Mouse (Mus musculus) MEL (cell line): Measurements from ENCODE around the gene Aspn. TPM values are rescaled to one million over a fixed set of nuclear protein-coding genes. Genes with fewer than 3 reads are reported as not detected.

Experiments used
- DNase-seq: peaks from one replicate; pipeline ENCODE4 v3.0.0; 2011; ENCODE audit warnings: low read depth, low spot score
- H3K27ac ChIP-seq: 2 replicates; pipeline ENCODE4 v1.5.1; 2012; ENCODE audit warnings: low read depth, mild to moderate bottlenecking, control low read depth, low read length, moderate library complexity; ENCODE audit not compliant: control insufficient read depth
- H3K27me3 ChIP-seq, 2 experiments: fragments of 150-350 bp in 1 of 2; sonication (generic) in 1 of 2; 2 replicates each; pipeline ENCODE4 v1.6.1; 2012; ENCODE audit warnings: low read length in 2 of 2, mild to moderate bottlenecking in 2 of 2, improper control_type of control experiment in 1 of 2, moderate library complexity in 1 of 2; ENCODE audit not compliant: insufficient read depth in 2 of 2, control insufficient read depth in 1 of 2
- H3K36me3 ChIP-seq, 2 experiments: 2 replicates each; pipeline ENCODE4 v1.6.1; 2012 to 2014; ENCODE audit warnings: low read length in 2 of 2, improper control_type of control experiment in 1 of 2, inconsistent platforms in 1 of 2, mild to moderate bottlenecking in 1 of 2; ENCODE audit not compliant: insufficient read depth in 2 of 2, control insufficient read depth in 1 of 2
- H3K4me1 ChIP-seq, 2 experiments: fragments of 150-350 bp in 1 of 2; sonication (generic) in 1 of 2; 2 replicates each; pipeline ENCODE4 v1.6.1; 2012; ENCODE audit warnings: low read length in 2 of 2, improper control_type of control experiment in 1 of 2, mild to moderate bottlenecking in 1 of 2; ENCODE audit not compliant: insufficient read depth in 2 of 2, control insufficient read depth in 1 of 2
- H3K4me3 ChIP-seq, 2 experiments: fragments of 150-350 bp in 1 of 2; sonication (generic) in 1 of 2; 2 replicates each; pipeline ENCODE4 v1.5.1; 2012; ENCODE audit warnings: low read depth in 2 of 2, low read length in 2 of 2, mild to moderate bottlenecking in 2 of 2, moderate library complexity in 2 of 2, control low read depth in 1 of 2, improper control_type of control experiment in 1 of 2; ENCODE audit not compliant: control insufficient read depth in 1 of 2, insufficient read depth in 1 of 2
- H3K79me2 ChIP-seq: 2 replicates; pipeline ENCODE4 v1.6.1; 2012; ENCODE audit warnings: mild to moderate bottlenecking, low read length, moderate library complexity; ENCODE audit not compliant: control insufficient read depth, poor library complexity, insufficient read depth
- H3K9ac ChIP-seq: 2 replicates; pipeline ENCODE4 v1.6.1; 2012; ENCODE audit warnings: low read depth, mild to moderate bottlenecking, control low read depth, low read length, moderate library complexity; ENCODE audit not compliant: control insufficient read depth, poor library complexity, severe bottlenecking
- H3K9me3 ChIP-seq: fragments of 150-350 bp; sonication (generic); replicated peaks from 2 replicates; pipeline ENCODE4 v1.6.1; 2012; ENCODE audit warnings: mild to moderate bottlenecking, low read length, improper control_type of control experiment, moderate library complexity; ENCODE audit not compliant: insufficient read depth
- BHLHE40 ChIP-seq: IDR thresholded peaks from 2 replicates; pipeline ENCODE4 v1.6.1; 2012; ENCODE audit warnings: low read depth, mild to moderate bottlenecking, inconsistent platforms, low read length, improper control_type of control experiment, borderline replicate concordance
- CHD1 ChIP-seq: IDR thresholded peaks from 2 replicates; pipeline ENCODE4 v1.6.1; 2012; ENCODE audit warnings: low read depth, mild to moderate bottlenecking, inconsistent platforms, low read length, improper control_type of control experiment
- CTCF ChIP-seq, 3 experiments: IDR thresholded peaks in 2 of 3; conservative IDR thresholded peaks in 1 of 3; 2 replicates each; pipeline ENCODE4 v1.5.1; 2011 to 2012; ENCODE audit warnings: low read length in 3 of 3, low read depth in 2 of 3, mild to moderate bottlenecking in 2 of 3, improper control_type of control experiment in 1 of 3, inconsistent platforms in 1 of 3, mixed read lengths in 1 of 3, moderate library complexity in 1 of 3; ENCODE audit not compliant: control insufficient read depth in 1 of 3, insufficient read depth in 1 of 3, poor library complexity in 1 of 3, severe bottlenecking in 1 of 3
- E2F4 ChIP-seq: IDR thresholded peaks from 2 replicates; pipeline ENCODE4 v1.6.1; 2011; ENCODE audit warnings: low read depth, low read length, improper control_type of control experiment, borderline replicate concordance
- ELF1 ChIP-seq: IDR thresholded peaks from 2 replicates; pipeline ENCODE4 v1.6.1; 2014; ENCODE audit warnings: low read depth, mild to moderate bottlenecking, inconsistent platforms, low read length, improper control_type of control experiment, moderate library complexity
- EP300 ChIP-seq, 2 experiments: IDR thresholded peaks; 2 replicates each; pipeline ENCODE4 v1.6.1; 2011; ENCODE audit warnings: improper control_type of control experiment in 2 of 2, low read length in 2 of 2, low read depth in 1 of 2, mild to moderate bottlenecking in 1 of 2
- ETS1 ChIP-seq: IDR thresholded peaks from 2 replicates; pipeline ENCODE4 v1.6.1; 2012; ENCODE audit warnings: low read depth, mild to moderate bottlenecking, inconsistent platforms, low read length, improper control_type of control experiment, moderate library complexity
- GATA1 ChIP-seq: IDR thresholded peaks from 2 replicates; pipeline ENCODE4 v1.6.1; 2011; ENCODE audit warnings: low read depth, low read length, improper control_type of control experiment
- JUND ChIP-seq: IDR thresholded peaks from 2 replicates; pipeline ENCODE4 v1.6.1; 2011; ENCODE audit warnings: low read depth, mild to moderate bottlenecking, improper control_type of control experiment, low read length
- KAT2A ChIP-seq: conservative IDR thresholded peaks from 2 replicates; pipeline ENCODE4 v1.6.1; 2012; ENCODE audit warnings: low read depth, low read length, improper control_type of control experiment, inconsistent platforms
- MAFK ChIP-seq: IDR thresholded peaks from 2 replicates; pipeline ENCODE4 v1.6.1; 2011; ENCODE audit warnings: low read depth, mild to moderate bottlenecking, low read length, improper control_type of control experiment, borderline replicate concordance
- MAZ ChIP-seq: IDR thresholded peaks from 2 replicates; pipeline ENCODE4 v1.6.1; 2012; ENCODE audit warnings: low read depth, mild to moderate bottlenecking, inconsistent platforms, low read length, improper control_type of control experiment
- MXI1 ChIP-seq: IDR thresholded peaks from 2 replicates; pipeline ENCODE4 v1.6.1; 2011; ENCODE audit warnings: mild to moderate bottlenecking, low read depth, low read length, improper control_type of control experiment
- MYB ChIP-seq: IDR thresholded peaks from 2 replicates; pipeline ENCODE4 v1.6.1; 2011; ENCODE audit warnings: mild to moderate bottlenecking, low read depth, low read length, improper control_type of control experiment
- MYC ChIP-seq: IDR thresholded peaks from 2 replicates; pipeline ENCODE4 v1.6.1; 2011; ENCODE audit warnings: low read depth, mild to moderate bottlenecking, low read length, improper control_type of control experiment, moderate library complexity
- NRF1 ChIP-seq: IDR thresholded peaks from 2 replicates; pipeline ENCODE4 v1.6.1; 2014; ENCODE audit warnings: low read depth, mild to moderate bottlenecking, inconsistent platforms, low read length, improper control_type of control experiment, moderate library complexity; ENCODE audit not compliant: poor library complexity, insufficient read depth, severe bottlenecking
- POLR2A ChIP-seq, 2 experiments: IDR thresholded peaks; 2 replicates each; pipeline ENCODE4 v1.6.1; 2011 to 2012; ENCODE audit warnings: low read length in 2 of 2, mild to moderate bottlenecking in 2 of 2, control low read depth in 1 of 2, improper control_type of control experiment in 1 of 2, low read depth in 1 of 2, moderate library complexity in 1 of 2; ENCODE audit not compliant: control insufficient read depth in 1 of 2, insufficient read depth in 1 of 2, poor library complexity in 1 of 2
- POLR2AphosphoS2 ChIP-seq: IDR thresholded peaks from 2 replicates; pipeline ENCODE4 v1.6.1; 2011; ENCODE audit warnings: low read length, improper control_type of control experiment
- POLR2AphosphoS5 ChIP-seq: IDR thresholded peaks from 2 replicates; pipeline ENCODE4 v1.6.1; 2012; ENCODE audit warnings: low read depth, borderline replicate concordance, mild to moderate bottlenecking, inconsistent platforms, low read length, moderate library complexity, mixed read lengths
- RCOR1 ChIP-seq: IDR thresholded peaks from 2 replicates; pipeline ENCODE4 v1.6.1; 2012; ENCODE audit warnings: low read depth, mild to moderate bottlenecking, inconsistent platforms, low read length, improper control_type of control experiment
- SMC3 ChIP-seq: IDR thresholded peaks from 2 replicates; pipeline ENCODE4 v1.6.1; 2011; ENCODE audit warnings: low read depth, low read length, improper control_type of control experiment
- TBP ChIP-seq: IDR thresholded peaks from 2 replicates; pipeline ENCODE4 v1.8.0; 2011; ENCODE audit warnings: low read depth, low read length, improper control_type of control experiment
- UBTF ChIP-seq: IDR thresholded peaks from 2 replicates; pipeline ENCODE4 v1.6.1; 2012; ENCODE audit warnings: low read depth, mild to moderate bottlenecking, inconsistent platforms, low read length, improper control_type of control experiment, moderate library complexity, borderline replicate concordance; ENCODE audit not compliant: insufficient read depth
- ZC3H11A ChIP-seq: IDR thresholded peaks from 2 replicates; pipeline ENCODE4 v1.6.1; 2012; ENCODE audit warnings: low read depth, mild to moderate bottlenecking, inconsistent platforms, low read length, improper control_type of control experiment
- ZKSCAN1 ChIP-seq: IDR thresholded peaks from 2 replicates; pipeline ENCODE4 v1.6.1; 2012; ENCODE audit warnings: low read depth, mild to moderate bottlenecking, inconsistent platforms, low read length, improper control_type of control experiment, moderate library complexity
- ZMIZ1 ChIP-seq: IDR thresholded peaks from 2 replicates; pipeline ENCODE4 v1.6.1; 2012; ENCODE audit warnings: low read depth, mild to moderate bottlenecking, inconsistent platforms, low read length, improper control_type of control experiment, moderate library complexity
- ZNF384 ChIP-seq: IDR thresholded peaks from 2 replicates; pipeline ENCODE4 v1.6.1; 2012; ENCODE audit warnings: low read depth, mild to moderate bottlenecking, inconsistent platforms, low read length, improper control_type of control experiment
- polyA plus RNA-seq, 2 experiments: library from polyadenylated mRNA; stranded (reverse) in 1 of 2; unstranded in 1 of 2; fragments of >175 nt in 1 of 2; fragments of >200 nt in 1 of 2; gene quantifications; 2 replicates each; pipeline versions ENCODE4 v1.2.1 to v1.2.4; 2012; ENCODE audit warnings: low replicate concordance in 2 of 2, low read depth in 1 of 2; ENCODE audit not compliant: insufficient read length in 2 of 2, insufficient read depth in 1 of 2, missing spikeins in 1 of 2
- total RNA-seq: library from RNA; depleted of rRNA; stranded (reverse); fragments of 300-350 nt; gene quantifications from 2 replicates; pipeline ENCODE4 v1.2.3, GENCODE M21; 2012

The Aspn gene
- total and polyA plus RNA-seq, 3 experiments = 0.04 TPM; not detected in 2

DNA sequence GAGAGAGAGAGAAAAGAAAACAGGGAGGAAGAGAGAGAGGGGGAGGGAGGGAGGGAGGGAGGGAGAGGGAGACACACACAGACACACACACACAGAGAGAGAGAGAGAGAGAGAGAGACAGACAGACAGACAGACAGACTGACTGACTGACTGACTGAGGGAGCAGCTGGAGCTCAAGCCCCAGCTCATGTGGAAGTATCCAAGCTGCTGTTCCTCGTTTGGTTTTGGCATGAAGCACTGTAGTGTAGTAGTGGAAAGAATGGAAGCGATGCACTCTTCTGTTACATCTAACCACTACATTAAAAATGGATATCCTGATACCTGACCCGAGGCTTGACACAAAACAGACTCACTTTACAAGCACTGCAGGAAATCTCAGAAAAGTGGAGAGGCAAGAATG, 1.4 kb downstream of the Aspn start:
- DNase-seq = no peak
- Histone ChIP-seq H3K27me3 (no peaks in the 10 kb centered on the region), H3K36me3 (no peaks in the 10 kb centered on the region), H3K9ac (no peak overlapping the region), H3K79me2 (no peaks in the 10 kb centered on the region), H3K4me1 (no peaks in the 10 kb centered on the region), H3K4me3 (no peak overlapping the region), H3K27ac (no peak overlapping the region), H3K9me3 (no peaks in the 10 kb centered on the region)
- TF ChIP-seq SMC3 = no peak
- TF ChIP-seq POLR2A (IDR thresholded peaks at IDR 0.05; ENCODE audit: control insufficient read depth in 1 of 2, insufficient read depth in 1 of 2, low read depth in 1 of 2, low read length in 2 of 2, poor library complexity in 1 of 2) = no peak
- no peak for TF ChIP-seq MYC
- TF ChIP-seq POLR2AphosphoS5 = no peak
- TF ChIP-seq CHD1 = no peak
- no peak for TF ChIP-seq ZC3H11A
- TF ChIP-seq MYB = no peak
- no peak for TF ChIP-seq TBP
- TF ChIP-seq ETS1 = no peak
- TF ChIP-seq ZMIZ1 = no peak
- no peak for TF ChIP-seq UBTF
- TF ChIP-seq ZNF384 = no peak
- no peak for TF ChIP-seq KAT2A

DNA sequence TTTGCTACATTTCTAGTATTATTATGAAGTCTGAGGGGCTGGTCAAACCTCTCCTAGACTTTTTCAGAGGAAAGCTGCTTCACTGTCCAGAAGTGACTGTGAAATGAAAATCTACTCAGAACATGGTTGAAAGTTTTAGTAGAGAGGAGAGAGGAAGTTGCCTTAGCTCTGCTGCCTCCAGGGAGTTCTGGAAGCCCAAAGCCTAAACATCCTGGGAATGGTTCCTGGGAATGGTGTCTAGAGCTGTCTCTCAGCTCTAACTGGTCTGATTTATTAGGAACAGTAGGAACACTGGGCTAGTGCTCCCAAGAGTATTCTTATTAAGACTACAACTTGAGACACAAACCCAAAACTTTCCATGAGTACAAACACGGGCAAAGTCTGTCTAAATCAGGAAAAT, 2.3 kb downstream of the Aspn start:
- no peaks in the 10 kb centered on the region for H3K36me3 ChIP-seq
- TF ChIP-seq GATA1 (no peak), ZKSCAN1 (no peak), POLR2AphosphoS2 (no peak), EP300 (IDR thresholded peaks at IDR 0.05; ENCODE audit: low read depth in 1 of 2, low read length in 2 of 2) (no peak), E2F4 (no peak), KAT2A (no peak), RCOR1 (no peak), MYB (no peak), ZNF384 (no peak), MXI1 (no peak), JUND (no peak), MAFK (no peak), CTCF (IDR thresholded peaks at IDR 0.05 in 2 of 3, conservative IDR thresholded peaks at IDR 0.05 in 1 of 3; ENCODE audit: control insufficient read depth in 1 of 3, insufficient read depth in 1 of 3, low read depth in 2 of 3, low read length in 3 of 3, poor library complexity in 1 of 3, severe bottlenecking in 1 of 3) (no peak), NRF1 (no peak), MAZ (no peak), ZC3H11A (no peak), BHLHE40 (no peak), POLR2AphosphoS5 (no peak), ELF1 (no peak)
- TF ChIP-seq, all 39 proteins: peak for 0
- H3K27me3 ChIP-seq = no peaks in the 10 kb centered on the region
- no peak for DNase-seq
- H3K79me2 ChIP-seq = no peaks in the 10 kb centered on the region
- H3K9ac ChIP-seq = no peak overlapping the region
- H3K9me3 ChIP-seq = no peaks in the 10 kb centered on the region
- H3K27ac ChIP-seq = no peak overlapping the region
- H3K4me3 ChIP-seq = no peak overlapping the region
- H3K4me1 ChIP-seq = no peaks in the 10 kb centered on the region
